In the genomic region with DNA sequence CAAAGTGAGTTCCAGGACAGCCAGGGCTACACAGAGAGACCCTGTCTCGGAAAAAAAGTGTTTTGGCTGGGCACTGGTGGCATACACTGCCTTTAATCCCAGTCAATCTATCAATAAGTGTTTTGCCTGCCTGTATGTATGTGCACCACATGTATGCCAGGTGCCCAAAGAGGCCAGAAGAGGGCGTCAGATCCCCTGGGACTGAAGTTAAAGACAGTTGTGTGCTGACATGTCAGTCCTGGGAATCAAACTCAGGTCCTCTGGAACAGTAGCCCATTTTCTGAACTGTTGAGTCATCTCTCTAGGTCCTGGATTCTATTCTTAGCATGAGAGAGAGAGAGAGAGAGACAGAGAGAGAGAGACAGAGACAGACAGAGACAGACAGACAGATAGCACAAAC, we compare ENCODE assay signal across 11 mouse cellular contexts. TPM values are rescaled to one million over a fixed set of nuclear protein-coding genes. Genes with fewer than 3 reads are reported as not detected.
DNase-seq lines count a peak whose midpoint lies in the region; ATAC-seq and TF ChIP-seq lines count a peak whose summit lies in the region.
"Had no signal": no experiment of that assay in that cellular context is flagged by ENCODE, and none has a peak within 500 bp of the region (broad histone marks: within the 10 kb centered on the region; RNA-seq: fewer than 3 reads in every experiment).

No protein-coding gene starts in this region.

- no peaks in the 10 kb centered on the region for H3K79me2 ChIP-seq in macrophage (ENCODE audit: inconsistent target)

- H3K9me3 ChIP-seq in forebrain, embryonic 12.5 days, result no peaks in the 10 kb centered on the region
- no peaks in the 10 kb centered on the region for H3K9me3 ChIP-seq in forebrain, postnatal 0 days (ENCODE audit: low read length)
- H3K9me3 ChIP-seq in embryonic facial prominence, embryonic 10.5 days, result no peaks in the 10 kb centered on the region
- H3K9me3 ChIP-seq: limb, embryonic 12.5 days had no signal

- no peak overlapping the region for H3K9ac ChIP-seq in forebrain, embryonic 12.5 days
- H3K9ac ChIP-seq in forebrain, postnatal 0 days, result no peak overlapping the region
- H3K9ac ChIP-seq: limb, embryonic 12.5 days had no signal

- WGBS in forebrain, embryonic 12.5 days, result 89% methylated on average over 2 of the region's 2 CpGs
- WGBS in forebrain, postnatal 0 days, result 86% methylated on average over 2 of the region's 2 CpGs
- 83% methylated on average over 2 of the region's 2 CpGs for WGBS in embryonic facial prominence, embryonic 10.5 days
- 85% methylated on average over 2 of the region's 2 CpGs for WGBS in macrophage (ENCODE audit: missing documents)

- DNase-seq in forebrain, postnatal 0 days, result no peak
- peak; percentile 27 for DNase-seq in 3T3-L1 (ENCODE audit: low read depth, low spot score)
- no peak for DNase-seq in embryonic facial prominence, embryonic 10.5 days (ENCODE audit: low spot score)
- DNase-seq in layer of hippocampus, postnatal 25 days (ENCODE audit: extremely low spot score in 1 of 2, low spot score in 1 of 2), result no peak
- no peak for DNase-seq in left cerebral cortex, adult 11 months (ENCODE audit: low spot score)
- DNase-seq: cerebellum, adult 18-20 months; kidney, postnatal 10 days had no signal

- 0 out of 2 replicates have a peak, but pooled peaks cover 2% of the 10 kb centered on the region for H3K27me3 ChIP-seq in forebrain, embryonic 12.5 days
- no peaks in the 10 kb centered on the region for H3K27me3 ChIP-seq in forebrain, postnatal 0 days (ENCODE audit: insufficient read depth, low read length)
- H3K27me3 ChIP-seq in embryonic facial prominence, embryonic 10.5 days (replicated peaks; ENCODE audit: low read depth, poor library complexity, severe bottlenecking), result no peaks in the 10 kb centered on the region
- H3K27me3 ChIP-seq: limb, embryonic 12.5 days had no signal

- H3K27ac ChIP-seq in forebrain, embryonic 12.5 days, result peak overlapping the region; percentile 62
- no peak overlapping the region for H3K27ac ChIP-seq in forebrain, postnatal 0 days (ENCODE audit: low read depth, low read length)
- peak overlapping the region; percentile 74 for H3K27ac ChIP-seq in embryonic facial prominence, embryonic 10.5 days (replicated peaks)
- H3K27ac ChIP-seq in macrophage, result peak overlapping the region; percentile 96
- H3K27ac ChIP-seq: limb, embryonic 12.5 days had no signal

- H3K4me1 ChIP-seq in forebrain, embryonic 12.5 days, result peaks cover 22% of the 10 kb centered on the region
- no peaks in the 10 kb centered on the region for H3K4me1 ChIP-seq in forebrain, postnatal 0 days (ENCODE audit: insufficient read depth)
- H3K4me1 ChIP-seq in embryonic facial prominence, embryonic 10.5 days, result peaks cover 30% of the 10 kb centered on the region

- no peak overlapping the region for H3K4me2 ChIP-seq in forebrain, embryonic 12.5 days
- no peak overlapping the region for H3K4me2 ChIP-seq in forebrain, postnatal 0 days (ENCODE audit: low read depth)
- H3K4me2 ChIP-seq: limb, embryonic 12.5 days had no signal

- no peak overlapping the region for H3K4me3 ChIP-seq in forebrain, embryonic 12.5 days (replicated peaks)
- H3K4me3 ChIP-seq in forebrain, postnatal 0 days (ENCODE audit: low read depth, low read length), result no peak overlapping the region
- H3K4me3 ChIP-seq in embryonic facial prominence, embryonic 10.5 days, result no peak overlapping the region
- H3K4me3 ChIP-seq in macrophage (ENCODE audit: inconsistent target), result no peak overlapping the region
- H3K4me3 ChIP-seq: limb, embryonic 12.5 days had no signal

- no peaks in the 10 kb centered on the region for H3K36me3 ChIP-seq in forebrain, embryonic 12.5 days (replicated peaks)
- no peaks in the 10 kb centered on the region for H3K36me3 ChIP-seq in forebrain, postnatal 0 days (ENCODE audit: insufficient read depth)
- no peaks in the 10 kb centered on the region for H3K36me3 ChIP-seq in embryonic facial prominence, embryonic 10.5 days (replicated peaks)
- no peaks in the 10 kb centered on the region for H3K36me3 ChIP-seq in macrophage (ENCODE audit: inconsistent target)
- H3K36me3 ChIP-seq: limb, embryonic 12.5 days had no signal

- no peak for ATAC-seq in forebrain, embryonic 12.5 days (ENCODE audit: low FRiP score)
- no peak for ATAC-seq in forebrain, postnatal 0 days
- no peak for ATAC-seq in erythroid progenitor cell, adult 5-6 weeks (replicated peaks; ENCODE audit: low FRiP score, poor library complexity, severe bottlenecking)

- TF ChIP-seq CTCF in forebrain, postnatal 0 days (IDR thresholded peaks at IDR 0.05; ENCODE audit: low read depth), result no peak

RNA-seq across cellular contexts. Expression of a gene that starts 25.4 kb away (rescaled TPM):
- polyA plus RNA-seq in forebrain, embryonic 12.5 days (2016; fragmentation: Nextera tagmentation; extraction: Ambion mirVana), result 12.9 and 13.2 TPM in 2 replicates
- total RNA-seq in forebrain, postnatal 0 days (2014; rRNA removed), result 19.8 and 24.1 TPM in 2 replicates
- polyA plus RNA-seq in forebrain, postnatal 0 days (2015; fragmentation: Nextera tagmentation; extraction: Ambion mirVana), result 6.6 and 9.8 TPM in 2 replicates
- polyA plus RNA-seq in embryonic facial prominence, embryonic 10.5 days (2016; fragmentation: Nextera tagmentation; extraction: Ambion mirVana), result 16.0 TPM in 2 replicates
- total RNA-seq in macrophage (2018; cell fraction: chromatin; rRNA removed), result 100 to 1,000 TPM in 23 of 26 experiments, 10 to 100 TPM in 3; 62.1 to 293 (median 204) TPM
- 100 to 1,000 TPM in 3 of 26 experiments, 10 to 100 TPM in 23; 52.7 to 107 (median 91.0) TPM for total RNA-seq in macrophage (2018; cell fraction: cytosol; rRNA removed)
- total RNA-seq in macrophage (2018; cell fraction: nucleus; rRNA removed), result 100 to 1,000 TPM in 21 of 26 experiments, 10 to 100 TPM in 5; 76.5 to 218 (median 154) TPM
- 48.3 to 71.1 TPM (median 65.0 TPM) in 3 replicates for polyA plus RNA-seq in macrophage (2018)
- total RNA-seq in erythroid progenitor cell, adult 5-6 weeks (2015; ENCODE audit: low replicate concordance), result 17.6 and 20.5 TPM in 2 replicates
- total RNA-seq in erythroid progenitor cell, adult 5-6 weeks (2017; ENCODE audit: low replicate concordance), result 3.6 and 3.9 TPM in 2 replicates
- total RNA-seq in layer of hippocampus, postnatal 25 days (2021), result 10 to 100 TPM; 29.7 to 34.3 TPM
